Mouse (Mus musculus) liver, embryonic 14.5 days (tissue): ENCODE measurements around the gene Tas1r2.

ENCODE experiments used
- CTCF ChIP-seq: IDR thresholded peaks from 2 replicates; pipeline ENCODE4 v1.5.1; 2016; ENCODE audit warnings: antibody characterized with exemption, low read depth, control low read depth
- EP300 ChIP-seq: IDR thresholded peaks from 2 replicates; pipeline ENCODE4 v1.6.1; 2016; ENCODE audit warnings: antibody characterized with exemption, low read depth

- TF ChIP-seq CTCF, result no peak
- no peak for TF ChIP-seq EP300
Observed at GRCm38 (mm10) chr4:139688058-139688457, 34.7 kb downstream of the Tas1r2 start.
